Mouse (Mus musculus): ENCODE results near the gene Tmem184b.

GRCm38 (mm10) chr15:79365068-79365467 is 38.3 kb downstream of the Tmem184b start:
- TF ChIP-seq CTCF (IDR thresholded peaks at IDR 0.05; ENCODE audit: low read depth, low read length) (no peak), POLR2AphosphoS5 (IDR thresholded peaks at IDR 0.05; ENCODE audit: insufficient replicate concordance, low read depth, low read length) (no peak)

Data from G1E (cell line).